ENCODE assay signal across 46 mouse cellular contexts in genomic region chr11:83551668-83552067, GRCm38 (mm10). TPM values are rescaled to one million over a fixed set of nuclear protein-coding genes. Genes with fewer than 3 reads are reported as not detected.
"Had no signal": no experiment of that assay in that cellular context is flagged by ENCODE, and none has a peak within 500 bp of the region (broad histone marks: within the 10 kb centered on the region; RNA-seq: fewer than 3 reads in every experiment).

No protein-coding gene starts in this region.

- H3K4me1 ChIP-seq: limb, embryonic 10.5 days; limb, embryonic 12.5 days; limb, embryonic 13.5 days; limb, embryonic 15.5 days; liver, embryonic 12.5 days; liver, embryonic 13.5 days; liver, embryonic 15.5 days; lung, embryonic 15.5 days; midbrain, embryonic 12.5 days had no signal

- H3K4me3 ChIP-seq: left cerebral cortex, adult 2 months; limb, embryonic 10.5 days; limb, embryonic 12.5 days; limb, embryonic 13.5 days; limb, embryonic 15.5 days; liver, embryonic 12.5 days; liver, embryonic 13.5 days; liver, embryonic 15.5 days; lung, embryonic 15.5 days; megakaryocyte, embryonic 14.5 days; midbrain, embryonic 10.5 days; midbrain, embryonic 12.5 days; midbrain, embryonic 13.5 days; midbrain, embryonic 15.5 days; myocyte had no signal

- H3K9ac ChIP-seq: limb, embryonic 12.5 days; limb, embryonic 13.5 days; limb, embryonic 15.5 days; liver, embryonic 12.5 days; liver, embryonic 13.5 days; liver, embryonic 14.5 days; liver, embryonic 15.5 days; liver, postnatal 0 days; lung, embryonic 14.5 days; lung, embryonic 15.5 days; midbrain, embryonic 12.5 days; midbrain, embryonic 13.5 days; midbrain, embryonic 15.5 days had no signal

- H3K27ac ChIP-seq: left cerebral cortex, adult 2 months; limb, embryonic 10.5 days; limb, embryonic 12.5 days; limb, embryonic 13.5 days; limb, embryonic 15.5 days; liver, embryonic 12.5 days; liver, embryonic 13.5 days; liver, embryonic 14.5 days; liver, embryonic 15.5 days; lung, embryonic 15.5 days; macrophage; midbrain, embryonic 10.5 days; midbrain, embryonic 12.5 days; midbrain, embryonic 13.5 days; midbrain, embryonic 15.5 days had no signal

- H3K9me3 ChIP-seq: limb, embryonic 10.5 days; limb, embryonic 12.5 days; limb, embryonic 13.5 days; limb, embryonic 15.5 days; liver, embryonic 12.5 days; liver, embryonic 13.5 days; liver, embryonic 15.5 days; lung, embryonic 15.5 days; megakaryocyte, embryonic 14.5 days; midbrain, embryonic 10.5 days; midbrain, embryonic 12.5 days; midbrain, embryonic 13.5 days; midbrain, embryonic 15.5 days had no signal

- DNase-seq: left cerebral cortex, postnatal 4 days; liver; liver, embryonic 13.5 days; liver, postnatal 0 days; lung, adult 18-20 months; lung, adult 2 months; lung, embryonic 14.5 days; lung, postnatal 10 days; lung, postnatal 14 days; lung, postnatal 36 days; lung, postnatal 4 days; midbrain, embryonic 14.5 days had no signal

- H3K27me3 ChIP-seq: limb, embryonic 12.5 days; limb, embryonic 13.5 days; limb, embryonic 15.5 days; liver, embryonic 12.5 days; liver, embryonic 13.5 days; liver, embryonic 15.5 days; lung, embryonic 15.5 days; midbrain, embryonic 12.5 days; midbrain, embryonic 13.5 days; midbrain, embryonic 15.5 days had no signal

- H3K36me3 ChIP-seq: limb, embryonic 10.5 days; limb, embryonic 12.5 days; limb, embryonic 13.5 days; limb, embryonic 15.5 days; liver, embryonic 12.5 days; liver, embryonic 13.5 days; liver, embryonic 15.5 days; lung, embryonic 15.5 days; midbrain, embryonic 10.5 days; midbrain, embryonic 12.5 days; midbrain, embryonic 13.5 days; midbrain, embryonic 15.5 days had no signal

- H3K4me2 ChIP-seq: limb, embryonic 12.5 days; limb, embryonic 13.5 days; limb, embryonic 15.5 days; liver, embryonic 11.5 days; liver, embryonic 12.5 days; liver, embryonic 13.5 days; liver, embryonic 15.5 days; lung, embryonic 14.5 days; lung, embryonic 15.5 days; midbrain, embryonic 11.5 days; midbrain, embryonic 12.5 days; midbrain, embryonic 13.5 days; midbrain, embryonic 15.5 days had no signal

RNA-seq across cellular contexts. Expression of gene Ccl5, which starts 21.4 kb away (rescaled TPM):
- total RNA-seq: left cerebral cortex, adult 2 months; left cerebral cortex, postnatal 10 days; left cerebral cortex, postnatal 14 days; left cerebral cortex, postnatal 25 days; left cerebral cortex, postnatal 36 days; left cerebral cortex, postnatal 4 days; midbrain, postnatal 0 days had no signal
- polyA plus RNA-seq: limb, embryonic 10.5 days; limb, embryonic 11.5 days; limb, embryonic 12.5 days; liver, embryonic 11.5 days; midbrain, embryonic 10.5 days; midbrain, embryonic 11.5 days; midbrain, embryonic 12.5 days; midbrain, embryonic 13.5 days; midbrain, embryonic 15.5 days; midbrain, embryonic 16.5 days; midbrain, postnatal 0 days had no signal

RNA-seq across cellular contexts. Expression of gene Heatr9, which starts 29.7 kb away (rescaled TPM):
- total RNA-seq: left cerebral cortex, adult 2 months; left cerebral cortex, adult 8-10 months; left cerebral cortex, postnatal 10 days; left cerebral cortex, postnatal 14 days; left cerebral cortex, postnatal 25 days; left cerebral cortex, postnatal 36 days; left cerebral cortex, postnatal 4 days; liver, adult 2 months; megakaryocyte progenitor cell, adult 5-6 weeks; megakaryocyte, adult 5-6 weeks; megakaryocyte-erythroid progenitor cell, adult 5-6 weeks; midbrain, postnatal 0 days had no signal
- polyA plus RNA-seq: limb, embryonic 10.5 days; limb, embryonic 11.5 days; limb, embryonic 12.5 days; limb, embryonic 13.5 days; limb, embryonic 14.5 days; limb, embryonic 15.5 days; liver, adult 2 months; liver, embryonic 11.5 days; liver, embryonic 12.5 days; liver, embryonic 13.5 days; liver, embryonic 14.5 days; liver, embryonic 15.5 days; liver, embryonic 16.5 days; liver, postnatal 0 days; lung, embryonic 15.5 days; lung, embryonic 16.5 days; lung, postnatal 0 days; macrophage; midbrain, embryonic 10.5 days; midbrain, embryonic 11.5 days; midbrain, embryonic 12.5 days; midbrain, embryonic 13.5 days; midbrain, embryonic 14.5 days; midbrain, embryonic 15.5 days; midbrain, embryonic 16.5 days; midbrain, postnatal 0 days had no signal
